Mouse (Mus musculus): Measurements from ENCODE around the gene Scpep1. TPM values are rescaled to one million over a fixed set of nuclear protein-coding genes. Genes with fewer than 3 reads are reported as not detected.

Scpep1 gene
- total RNA-seq, 4 experiments from 2014 or later = 4.5 to 9.4 (median 6.0) TPM

DNA sequence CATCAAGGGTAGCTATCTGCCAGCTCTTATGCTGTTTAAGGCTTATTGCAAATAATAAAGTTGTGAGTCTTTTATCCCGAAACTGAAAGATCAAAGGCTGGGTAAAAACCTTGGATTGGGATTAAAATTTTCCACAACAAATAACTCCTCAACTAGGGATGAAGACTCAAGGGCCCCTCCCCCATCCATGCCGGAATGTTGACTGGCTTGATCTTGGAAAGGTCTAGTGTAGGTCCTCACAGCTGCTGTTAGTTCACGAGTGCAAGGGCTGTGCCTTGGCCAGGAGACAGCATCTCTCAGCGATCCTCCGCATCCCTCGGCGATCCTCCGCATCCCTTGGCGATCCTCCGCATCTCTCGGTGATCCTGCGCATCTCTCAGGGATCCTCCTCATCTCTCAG, 77.3 kb downstream of the Scpep1 start:
- no peak for DNase-seq (ENCODE audit: low spot score in 2 of 2)

Other genes with a start within 250 kb of the Scpep1 start
- gene Msi2, start 237.0 kb downstream of the Scpep1 start, total RNA-seq (2022) = 100 to 1,000 TPM; 150 to 209 (median 176) TPM
- 10 to 100 TPM; 61.8 to 71.6 (median 65.3) TPM for gene Akap1, start 90.9 kb downstream of the Scpep1 start, total RNA-seq (2022)
- not detected for gene Elobl, start 11.5 kb upstream of the Scpep1 start, total RNA-seq (2022)
- 1 to 10 TPM; 4.1 to 5.7 (median 4.4) TPM for gene Coil, start 14.8 kb upstream of the Scpep1 start, total RNA-seq (2022)
- gene Trim25, start 43.9 kb upstream of the Scpep1 start, total RNA-seq (2022) = 1 to 10 TPM; 4.1 to 8.3 (median 6.0) TPM
- 1 to 10 TPM; 2.1 to 3.6 (median 2.9) TPM for gene Dgke, start 111.4 kb upstream of the Scpep1 start, total RNA-seq (2022)
- not detected for gene Gm525, start 118.4 kb upstream of the Scpep1 start, total RNA-seq (2022)